Mouse (Mus musculus) ovary, adult 18-20 months (tissue): ENCODE measurements around the gene Aspdh.

Experiments used
- DNase-seq: peaks from one replicate; pipeline ENCODE4 v3.0.0; 2022; ENCODE audit warnings: low spot score, mixed read lengths

Gene Aspdh

DNA sequence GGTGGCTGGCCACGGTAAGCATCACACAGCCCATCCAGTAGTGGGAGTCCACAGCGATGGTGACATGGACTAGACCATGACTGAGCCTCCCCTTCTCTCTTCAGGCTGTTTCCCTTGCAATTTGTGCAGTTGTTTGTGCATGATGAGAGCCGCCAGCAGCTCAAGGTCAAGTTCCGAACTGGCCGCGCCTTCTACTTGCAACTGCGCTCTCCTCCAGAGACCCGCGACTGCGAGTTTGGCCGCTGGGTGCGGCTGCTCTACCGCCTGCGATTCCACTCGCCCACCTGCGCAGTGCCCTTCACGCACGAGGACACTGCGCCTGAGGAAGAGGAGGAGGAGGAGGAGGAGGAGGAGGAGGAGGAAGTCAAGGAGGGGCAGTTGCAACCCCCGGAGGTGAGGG lies 34.9 kb downstream of the Aspdh start:
- DNase-seq, result no peak

DNA sequence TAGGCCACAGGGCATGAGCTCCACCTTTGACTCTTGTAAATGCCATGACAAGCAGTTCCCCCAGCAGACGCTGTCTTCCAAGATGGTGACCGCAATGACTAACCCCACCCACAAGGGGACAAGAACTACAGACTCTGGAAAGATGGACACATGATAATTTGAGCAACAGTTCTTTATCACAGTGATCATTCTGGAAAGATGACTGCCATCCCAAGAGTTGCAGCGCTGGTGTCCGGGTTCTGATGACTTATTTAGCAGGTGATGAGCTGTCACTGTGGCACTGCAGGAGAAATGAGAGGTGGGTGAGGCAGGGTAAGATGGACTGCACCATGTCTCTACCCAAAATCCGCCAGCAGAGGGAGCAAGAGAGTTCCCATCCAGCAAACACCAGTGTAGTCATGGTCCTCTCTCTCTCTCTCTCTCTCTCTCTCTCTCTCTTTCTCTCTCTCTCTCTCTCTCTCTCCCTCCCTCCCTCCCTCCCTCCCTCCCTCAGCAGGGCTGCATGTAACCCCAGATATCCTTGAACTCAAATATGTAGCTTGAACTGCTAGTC lies 36.4 kb downstream of the Aspdh start:
- DNase-seq, result no peak

DNA sequence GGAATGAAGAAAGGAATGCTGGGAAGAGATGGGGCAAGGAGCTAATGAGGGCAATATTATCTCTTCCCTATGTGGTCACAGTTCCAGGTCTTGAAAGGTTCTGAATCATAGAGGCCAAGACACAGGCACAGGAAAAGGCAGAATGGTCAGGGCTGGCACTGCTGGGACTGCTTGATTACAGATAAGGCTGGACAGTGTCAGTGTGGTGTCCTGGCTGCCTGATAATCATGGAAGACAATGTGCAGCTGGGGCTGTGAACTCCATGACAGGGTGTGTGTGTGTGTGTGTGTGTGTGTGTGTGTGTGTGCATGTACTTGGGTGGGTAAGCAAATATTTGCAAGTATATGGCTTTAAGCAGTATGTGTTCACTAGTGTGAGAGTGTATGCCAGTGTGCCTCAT lies 42.3 kb downstream of the Aspdh start:
- no peak for DNase-seq
